Mouse (Mus musculus): ENCODE data around the gene Gprc5c. TPM values are rescaled to one million over a fixed set of nuclear protein-coding genes. Genes with fewer than 3 reads are reported as not detected.
A peak's percentile ranks its signal among the peaks of the same experiment; 100 is the strongest.

Gene Gprc5c
- polyA plus RNA-seq, 1 experiment from 2014 or later = 18.0 TPM

DNA sequence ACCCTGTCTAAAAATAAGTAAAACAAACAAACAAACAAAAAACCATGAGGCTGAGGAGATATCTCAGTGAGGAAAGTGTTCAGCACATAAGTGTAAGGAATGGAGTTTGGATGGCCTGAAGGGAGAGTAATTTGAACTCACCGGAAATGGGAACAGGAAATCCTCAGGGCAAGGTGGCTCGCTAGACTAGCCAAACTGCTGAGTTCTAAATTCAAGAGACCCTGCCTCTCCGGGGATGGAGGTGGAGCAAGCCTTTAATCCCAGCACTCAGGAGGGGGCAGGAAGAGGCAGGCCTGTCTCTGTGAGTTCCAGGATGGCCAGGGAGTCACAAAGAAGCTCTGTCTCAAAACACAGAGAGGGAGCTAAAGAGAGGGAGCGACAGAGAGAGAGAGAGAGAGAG lies 40.6 kb upstream of the Gprc5c start:
- Histone ChIP-seq H3K9me3 (ENCODE audit: control insufficient read depth, low read length) (no peaks in the 10 kb centered on the region), H3K4me3 (ENCODE audit: control insufficient read depth in 1 of 2, insufficient read depth in 1 of 2, low read depth in 1 of 2, low read length in 2 of 2) (no peak overlapping the region), H3K36me3 (ENCODE audit: control insufficient read depth, insufficient read depth, low read length) (no peaks in the 10 kb centered on the region), H3K9ac (ENCODE audit: low read length) (no peak overlapping the region), H3K27ac (replicated peaks in 1 of 2; ENCODE audit: control insufficient read depth in 1 of 2, insufficient read depth in 1 of 2, low read depth in 2 of 2, low read length in 2 of 2) (no peak overlapping the region), H3K4me1 (ENCODE audit: control insufficient read depth in 2 of 2, insufficient read depth in 2 of 2, low read length in 2 of 2) (peaks cover 8 to 11% of the 10 kb centered on the region in 2 experiments), H3K27me3 (ENCODE audit: control insufficient read depth, insufficient read depth, low read length) (no peaks in the 10 kb centered on the region), H3K4me2 (ENCODE audit: low read length) (no peak overlapping the region)
- 18% methylated on average over 4 of the region's 4 CpGs for WGBS
- no peak for ATAC-seq (ENCODE audit: insufficient number of reproducible peaks, insufficient read depth, low FRiP score, low read depth)

DNA sequence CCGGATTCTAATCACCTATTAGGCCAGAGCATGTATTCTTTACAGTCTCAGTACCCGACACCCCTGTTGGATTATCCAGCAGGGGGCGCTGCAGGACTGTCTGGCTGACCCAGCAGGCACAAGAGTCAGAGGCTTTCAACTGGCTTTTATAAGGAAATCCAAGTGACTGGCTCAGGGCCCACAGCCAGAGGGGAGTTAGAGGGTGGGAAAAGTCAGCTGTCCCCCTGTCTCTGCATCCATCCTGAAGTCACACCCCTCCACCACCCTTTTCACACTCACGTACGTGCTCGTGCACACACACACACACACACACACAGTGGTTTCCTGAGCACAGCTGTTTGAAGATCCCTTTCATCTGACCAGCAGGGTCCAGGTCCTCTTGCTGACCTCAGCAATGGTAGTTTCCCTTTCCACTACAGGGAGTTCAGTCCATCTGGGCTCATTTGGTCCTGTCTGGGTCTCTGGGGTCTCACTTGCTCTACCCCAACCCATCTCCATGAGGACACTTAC lies 38.2 kb upstream of the Gprc5c start:
- 18% methylated on average over 6 of the region's 6 CpGs for WGBS
- no peak overlapping the region for H3K9ac ChIP-seq (ENCODE audit: low read length)
- ATAC-seq (ENCODE audit: insufficient number of reproducible peaks, insufficient read depth, low FRiP score, low read depth) = no peak
- no peak overlapping the region for H3K4me2 ChIP-seq (ENCODE audit: low read length)
- H3K36me3 ChIP-seq (ENCODE audit: control insufficient read depth, insufficient read depth, low read length) = no peaks in the 10 kb centered on the region
- H3K4me1 ChIP-seq (ENCODE audit: control insufficient read depth in 2 of 2, insufficient read depth in 2 of 2, low read length in 2 of 2) = peaks cover 10 to 13% of the 10 kb centered on the region in 2 experiments
- H3K27ac ChIP-seq (replicated peaks in 1 of 2; ENCODE audit: control insufficient read depth in 1 of 2, insufficient read depth in 1 of 2, low read depth in 2 of 2, low read length in 2 of 2) = no peak overlapping the region
- no peaks in the 10 kb centered on the region for H3K9me3 ChIP-seq (ENCODE audit: control insufficient read depth, low read length)
- H3K4me3 ChIP-seq (ENCODE audit: control insufficient read depth in 1 of 2, insufficient read depth in 1 of 2, low read depth in 1 of 2, low read length in 2 of 2) = no peak overlapping the region
- no peaks in the 10 kb centered on the region for H3K27me3 ChIP-seq (ENCODE audit: control insufficient read depth, insufficient read depth, low read length)

DNA sequence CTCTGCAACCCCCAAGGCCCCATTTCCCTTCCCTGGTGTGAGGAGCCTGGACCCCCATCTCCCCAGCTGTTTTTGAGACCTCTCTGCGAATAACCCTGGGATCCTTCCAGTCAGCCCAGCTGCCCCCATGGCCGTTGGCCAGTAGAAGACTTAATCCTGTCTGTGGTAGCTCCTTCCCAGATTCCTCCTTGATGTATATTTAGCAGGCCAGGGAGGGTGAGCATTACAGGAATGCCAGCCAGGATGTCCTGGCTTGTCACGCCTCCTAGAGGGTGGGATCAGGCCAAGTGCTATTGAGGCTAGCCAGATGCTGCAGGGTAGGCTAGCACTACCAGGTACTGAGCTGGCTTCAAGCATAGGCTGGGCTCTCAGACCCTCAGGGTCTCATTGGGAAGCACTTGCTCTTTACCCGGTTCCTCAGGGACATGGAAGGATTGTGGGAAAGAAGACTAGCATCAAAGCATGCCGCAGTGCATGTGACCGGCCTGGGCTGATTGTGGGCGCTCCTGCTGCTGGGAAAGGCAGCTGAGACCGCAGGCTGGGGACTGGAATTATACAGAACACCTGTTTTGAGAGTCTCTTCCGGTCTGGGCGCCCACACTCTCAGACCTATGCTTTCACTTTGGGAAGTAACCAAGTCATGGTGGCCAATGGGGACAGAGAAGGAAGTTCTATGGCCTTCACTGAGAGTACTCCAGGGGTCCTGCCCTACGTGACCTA lies 35.9 kb upstream of the Gprc5c start:
- peak; percentile 68; the same call in 1 of the 2 replicates for ATAC-seq (ENCODE audit: insufficient number of reproducible peaks, insufficient read depth, low FRiP score, low read depth)
- WGBS = 44% methylated on average over 11 of the region's 11 CpGs
- H3K4me2 ChIP-seq (ENCODE audit: low read length) = no peak overlapping the region
- H3K27ac ChIP-seq (replicated peaks in 1 of 2; ENCODE audit: control insufficient read depth in 1 of 2, insufficient read depth in 1 of 2, low read depth in 2 of 2, low read length in 2 of 2) = peak overlapping the region; percentile 54 to 58
- H3K36me3 ChIP-seq (ENCODE audit: control insufficient read depth, insufficient read depth, low read length) = no peaks in the 10 kb centered on the region
- H3K4me3 ChIP-seq (ENCODE audit: control insufficient read depth in 1 of 2, insufficient read depth in 1 of 2, low read depth in 1 of 2, low read length in 2 of 2) = no peak overlapping the region
- H3K27me3 ChIP-seq (ENCODE audit: control insufficient read depth, insufficient read depth, low read length) = no peaks in the 10 kb centered on the region
- peaks cover 13 to 14% of the 10 kb centered on the region in 2 experiments for H3K4me1 ChIP-seq (ENCODE audit: control insufficient read depth in 2 of 2, insufficient read depth in 2 of 2, low read length in 2 of 2)
- no peaks in the 10 kb centered on the region for H3K9me3 ChIP-seq (ENCODE audit: control insufficient read depth, low read length)
- H3K9ac ChIP-seq (ENCODE audit: low read length) = no peak overlapping the region

DNA sequence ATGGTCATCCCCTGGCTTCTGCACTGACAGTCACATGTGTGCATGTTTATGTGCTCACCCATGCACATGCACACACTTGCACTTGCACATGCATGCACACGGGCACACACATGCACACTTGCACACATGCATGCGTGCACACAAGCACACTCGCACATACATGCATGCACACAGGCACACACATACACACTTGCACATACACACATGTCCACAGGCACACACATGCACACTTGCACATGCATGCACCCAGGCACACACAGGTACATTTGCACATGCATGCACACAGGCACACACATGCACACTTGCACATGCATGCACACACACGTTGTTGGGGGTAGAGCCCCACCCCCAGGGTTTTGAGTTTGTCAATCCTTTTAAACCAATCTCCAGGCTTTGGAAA lies 34.0 kb upstream of the Gprc5c start:
- WGBS = 84% methylated on average over 4 of the region's 4 CpGs
- no peak overlapping the region for H3K4me3 ChIP-seq (ENCODE audit: control insufficient read depth in 1 of 2, insufficient read depth in 1 of 2, low read depth in 1 of 2, low read length in 2 of 2)
- ATAC-seq (ENCODE audit: insufficient number of reproducible peaks, insufficient read depth, low FRiP score, low read depth) = no peak
- H3K9ac ChIP-seq (ENCODE audit: low read length) = no peak overlapping the region
- no peaks in the 10 kb centered on the region for H3K27me3 ChIP-seq (ENCODE audit: control insufficient read depth, insufficient read depth, low read length)
- H3K36me3 ChIP-seq (ENCODE audit: control insufficient read depth, insufficient read depth, low read length) = no peaks in the 10 kb centered on the region
- peaks cover 13 to 14% of the 10 kb centered on the region in 2 experiments for H3K4me1 ChIP-seq (ENCODE audit: control insufficient read depth in 2 of 2, insufficient read depth in 2 of 2, low read length in 2 of 2)
- no peak overlapping the region for H3K27ac ChIP-seq (replicated peaks in 1 of 2; ENCODE audit: control insufficient read depth in 1 of 2, insufficient read depth in 1 of 2, low read depth in 2 of 2, low read length in 2 of 2)
- no peak overlapping the region for H3K4me2 ChIP-seq (ENCODE audit: low read length)
- no peaks in the 10 kb centered on the region for H3K9me3 ChIP-seq (ENCODE audit: control insufficient read depth, low read length)

DNA sequence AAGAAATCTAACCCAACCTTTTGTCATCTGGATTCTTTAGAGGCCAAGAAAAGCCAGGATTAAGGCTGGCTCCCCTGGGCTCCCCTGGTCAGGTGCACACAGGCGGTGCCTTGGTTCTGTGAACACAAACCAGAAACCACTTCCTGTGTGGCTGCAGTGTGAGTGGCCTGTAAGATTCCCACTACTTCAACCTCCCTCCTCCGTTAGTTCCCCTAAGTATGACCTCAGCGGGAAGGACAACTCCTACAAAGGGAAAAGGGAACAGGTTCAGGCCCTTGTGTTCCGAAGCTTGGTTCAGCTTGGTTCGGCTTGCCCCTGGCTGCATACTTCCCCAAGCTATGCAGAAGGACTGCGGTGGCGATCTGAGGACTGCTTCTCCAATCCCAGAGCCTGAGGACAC lies 32.8 kb upstream of the Gprc5c start:
- Histone ChIP-seq H3K36me3 (ENCODE audit: control insufficient read depth, insufficient read depth, low read length) (no peaks in the 10 kb centered on the region), H3K4me1 (ENCODE audit: control insufficient read depth in 2 of 2, insufficient read depth in 2 of 2, low read length in 2 of 2) (peaks cover 19 to 21% of the 10 kb centered on the region in 2 experiments)

DNA sequence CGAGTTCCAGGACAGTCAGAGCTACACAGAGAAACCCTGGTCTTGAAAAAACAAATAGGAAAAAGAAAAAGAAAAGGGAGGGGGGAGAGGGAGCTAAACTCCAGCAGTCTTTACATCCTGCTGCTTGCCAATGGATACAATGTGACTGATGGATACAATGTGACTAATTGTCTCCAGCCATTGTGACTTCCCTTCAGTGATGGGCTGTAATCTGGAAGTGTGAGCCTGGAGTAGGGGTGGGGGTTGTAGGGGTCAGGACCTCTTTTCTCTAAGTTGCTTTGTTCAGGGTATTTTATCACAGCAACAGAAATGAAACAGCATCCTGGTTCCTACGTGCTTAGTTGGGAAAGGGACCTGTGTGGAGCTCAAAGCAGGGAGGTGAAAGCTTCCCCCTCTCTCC lies 31.8 kb upstream of the Gprc5c start:
- H3K9ac ChIP-seq (ENCODE audit: low read length) = no peak overlapping the region
- WGBS = 53% methylated on average over 2 of the region's 2 CpGs
- H3K27me3 ChIP-seq (ENCODE audit: control insufficient read depth, insufficient read depth, low read length) = no peaks in the 10 kb centered on the region
- H3K9me3 ChIP-seq (ENCODE audit: control insufficient read depth, low read length) = no peaks in the 10 kb centered on the region
- no peak overlapping the region for H3K4me3 ChIP-seq (ENCODE audit: control insufficient read depth in 1 of 2, insufficient read depth in 1 of 2, low read depth in 1 of 2, low read length in 2 of 2)
- 0 out of 4 replicates have a peak overlapping the region, but pooled peaks of 1 of the 2 experiments have one; percentile 24 for H3K27ac ChIP-seq (replicated peaks in 1 of 2; ENCODE audit: control insufficient read depth in 1 of 2, insufficient read depth in 1 of 2, low read depth in 2 of 2, low read length in 2 of 2)
- H3K4me1 ChIP-seq (ENCODE audit: control insufficient read depth in 2 of 2, insufficient read depth in 2 of 2, low read length in 2 of 2) = peaks cover 21 to 27% of the 10 kb centered on the region in 2 experiments
- H3K4me2 ChIP-seq (ENCODE audit: low read length) = no peak overlapping the region
- H3K36me3 ChIP-seq (ENCODE audit: control insufficient read depth, insufficient read depth, low read length) = no peaks in the 10 kb centered on the region
- no peak for ATAC-seq (ENCODE audit: insufficient number of reproducible peaks, insufficient read depth, low FRiP score, low read depth)

More for the DNA sequence above, 32.8 kb upstream of the Gprc5c start:
- H3K4me3 ChIP-seq (ENCODE audit: control insufficient read depth in 1 of 2, insufficient read depth in 1 of 2, low read depth in 1 of 2, low read length in 2 of 2) = no peak overlapping the region
- no peak for ATAC-seq (ENCODE audit: insufficient number of reproducible peaks, insufficient read depth, low FRiP score, low read depth)
- H3K9me3 ChIP-seq (ENCODE audit: control insufficient read depth, low read length) = no peaks in the 10 kb centered on the region
- 91% methylated on average over 7 of the region's 7 CpGs for WGBS
- H3K9ac ChIP-seq (ENCODE audit: low read length) = no peak overlapping the region
- H3K27me3 ChIP-seq (ENCODE audit: control insufficient read depth, insufficient read depth, low read length) = no peaks in the 10 kb centered on the region
- no peak overlapping the region for H3K4me2 ChIP-seq (ENCODE audit: low read length)
- H3K27ac ChIP-seq (replicated peaks in 1 of 2; ENCODE audit: control insufficient read depth in 1 of 2, insufficient read depth in 1 of 2, low read depth in 2 of 2, low read length in 2 of 2) = no peak overlapping the region

DNA sequence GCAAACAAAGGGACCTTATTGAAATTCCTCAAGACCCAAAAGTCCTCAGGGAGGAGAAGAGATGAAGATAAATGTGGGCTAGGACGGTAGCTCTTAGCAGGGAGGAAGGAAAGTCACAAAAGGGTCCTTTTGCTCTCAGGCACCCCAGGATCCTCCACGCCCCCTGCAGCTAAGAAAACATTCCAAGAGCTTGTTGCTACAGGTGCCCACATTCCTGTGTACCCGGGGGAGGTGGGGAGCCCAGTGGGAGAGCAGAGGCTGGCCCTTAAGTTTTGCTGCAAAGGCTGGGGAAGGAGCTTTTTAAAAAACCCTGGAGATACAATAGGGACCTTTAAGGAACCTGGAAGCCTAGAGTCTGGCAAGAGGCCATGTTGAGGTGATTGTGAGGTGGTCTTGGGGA lies 30.5 kb upstream of the Gprc5c start:
- H3K9ac ChIP-seq (ENCODE audit: low read length) = no peak overlapping the region
- H3K27ac ChIP-seq (replicated peaks in 1 of 2; ENCODE audit: control insufficient read depth in 1 of 2, insufficient read depth in 1 of 2, low read depth in 2 of 2, low read length in 2 of 2) = no peak overlapping the region
- H3K36me3 ChIP-seq (ENCODE audit: control insufficient read depth, insufficient read depth, low read length) = no peaks in the 10 kb centered on the region
- no peak overlapping the region for H3K4me2 ChIP-seq (ENCODE audit: low read length)
- WGBS = 37% methylated on average over 3 of the region's 3 CpGs
- no peak for ATAC-seq (ENCODE audit: insufficient number of reproducible peaks, insufficient read depth, low FRiP score, low read depth)
- H3K9me3 ChIP-seq (ENCODE audit: control insufficient read depth, low read length) = no peaks in the 10 kb centered on the region
- no peak overlapping the region for H3K4me3 ChIP-seq (ENCODE audit: control insufficient read depth in 1 of 2, insufficient read depth in 1 of 2, low read depth in 1 of 2, low read length in 2 of 2)
- peaks cover 9 to 17% of the 10 kb centered on the region in 2 experiments; a peak in 3 of 4 replicates for H3K4me1 ChIP-seq (ENCODE audit: control insufficient read depth in 2 of 2, insufficient read depth in 2 of 2, low read length in 2 of 2)
- no peaks in the 10 kb centered on the region for H3K27me3 ChIP-seq (ENCODE audit: control insufficient read depth, insufficient read depth, low read length)

All from heart, embryonic 14.5 days (tissue).